Comparison of ENCODE assay signal across 8 mouse cellular contexts in the genomic region with DNA sequence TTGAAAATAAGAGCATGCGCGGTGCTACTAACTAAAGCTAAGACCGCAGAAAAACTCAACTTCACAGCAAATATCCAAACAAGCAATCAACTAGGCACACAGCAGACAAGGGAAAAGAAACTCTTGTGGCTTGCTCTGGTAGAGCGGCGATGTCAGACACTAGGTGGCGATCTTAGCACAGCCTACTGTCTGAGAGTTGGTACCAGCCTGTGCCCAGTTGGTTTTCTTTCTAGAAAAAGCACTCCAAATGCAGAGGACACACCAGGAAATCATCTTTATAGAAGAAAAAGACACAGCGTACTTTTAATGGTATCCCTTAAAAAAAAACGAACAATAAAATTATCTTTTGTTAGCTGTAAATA.
DNase-seq lines count a peak whose midpoint lies in the region; ATAC-seq and TF ChIP-seq lines count a peak whose summit lies in the region.

No protein-coding gene starts in this region.

- H3K27ac ChIP-seq in spleen, adult 2 months (ENCODE audit: insufficient read depth, low read length) = no peak overlapping the region
- no peak overlapping the region for H3K27ac ChIP-seq in forebrain, embryonic 13.5 days
- no peak overlapping the region for H3K27ac ChIP-seq in liver, embryonic 13.5 days
- no peak overlapping the region for H3K27ac ChIP-seq in neural tube, embryonic 13.5 days (replicated peaks)

- no peaks in the 10 kb centered on the region for H3K4me1 ChIP-seq in spleen, adult 2 months (ENCODE audit: control insufficient read depth, insufficient read depth, insufficient read length)
- no peaks in the 10 kb centered on the region for H3K4me1 ChIP-seq in forebrain, embryonic 13.5 days
- H3K4me1 ChIP-seq in liver, embryonic 13.5 days (replicated peaks) = 0 out of 2 replicates have a peak, but pooled peaks cover 2% of the 10 kb centered on the region
- H3K4me1 ChIP-seq in neural tube, embryonic 13.5 days (replicated peaks) = no peaks in the 10 kb centered on the region

- H3K9ac ChIP-seq in forebrain, embryonic 13.5 days = 0 out of 2 replicates have a peak overlapping the region, but pooled peaks have one; percentile 1
- H3K9ac ChIP-seq in liver, embryonic 13.5 days = no peak overlapping the region
- H3K9ac ChIP-seq in neural tube, embryonic 13.5 days = no peak overlapping the region

- no peak overlapping the region for H3K4me3 ChIP-seq in spleen, adult 2 months (ENCODE audit: extremely low read depth, insufficient read depth, insufficient read length)
- no peak overlapping the region for H3K4me3 ChIP-seq in forebrain, embryonic 13.5 days
- H3K4me3 ChIP-seq in liver, embryonic 13.5 days (replicated peaks) = no peak overlapping the region
- no peak overlapping the region for H3K4me3 ChIP-seq in neural tube, embryonic 13.5 days

- H3K27me3 ChIP-seq in spleen, adult 2 months (ENCODE audit: control insufficient read depth, insufficient read depth, low read length) = no peaks in the 10 kb centered on the region
- no peaks in the 10 kb centered on the region for H3K27me3 ChIP-seq in forebrain, embryonic 13.5 days
- H3K27me3 ChIP-seq in liver, embryonic 13.5 days = 0 out of 2 replicates have a peak, but pooled peaks cover 4% of the 10 kb centered on the region
- H3K27me3 ChIP-seq in neural tube, embryonic 13.5 days = no peaks in the 10 kb centered on the region

- ATAC-seq in forebrain, embryonic 13.5 days = peak; percentile 88
- ATAC-seq in liver, embryonic 13.5 days (ENCODE audit: low read depth) = no peak
- ATAC-seq in neural tube, embryonic 13.5 days (ENCODE audit: low read depth) = peak; percentile 56; the same call in 1 of the 2 replicates

- TF ChIP-seq POLR2A in spleen, adult 2 months (IDR thresholded peaks at IDR 0.05; ENCODE audit: low read depth, low read length) = no peak

- TF ChIP-seq CTCF in spleen, adult 2 months (IDR thresholded peaks at IDR 0.05; ENCODE audit: extremely low read depth, insufficient read depth, insufficient read length, insufficient replicate concordance) = peak; percentile 52; the same call in 1 of the 2 replicates

- H3K36me3 ChIP-seq in spleen, adult 2 months (ENCODE audit: control insufficient read depth, insufficient read depth, low read length) = no peaks in the 10 kb centered on the region
- no peaks in the 10 kb centered on the region for H3K36me3 ChIP-seq in forebrain, embryonic 13.5 days (ENCODE audit: poor library complexity, severe bottlenecking)
- no peaks in the 10 kb centered on the region for H3K36me3 ChIP-seq in liver, embryonic 13.5 days
- no peaks in the 10 kb centered on the region for H3K36me3 ChIP-seq in neural tube, embryonic 13.5 days

- no peaks in the 10 kb centered on the region; the same call in 1 of the 2 replicates for H3K9me3 ChIP-seq in forebrain, embryonic 13.5 days (replicated peaks)
- no peaks in the 10 kb centered on the region for H3K9me3 ChIP-seq in liver, embryonic 13.5 days (replicated peaks)
- 0 out of 2 replicates have a peak, but pooled peaks cover 3% of the 10 kb centered on the region for H3K9me3 ChIP-seq in neural tube, embryonic 13.5 days

- H3K4me2 ChIP-seq in forebrain, embryonic 13.5 days = no peak overlapping the region; the same call in 1 of the 2 replicates
- H3K4me2 ChIP-seq in liver, embryonic 13.5 days = no peak overlapping the region
- H3K4me2 ChIP-seq in neural tube, embryonic 13.5 days = no peak overlapping the region

- DNase-seq in spleen, adult 2 months (ENCODE audit: low read depth in 1 of 2, low spot score in 2 of 2) = no peak
- DNase-seq in spleen, postnatal 36 days (ENCODE audit: low spot score in 2 of 2) = no peak
- DNase-seq in brain, embryonic 18.5 days (ENCODE audit: low read depth, low spot score) = peak; percentile 28
- DNase-seq in induced T-regulatory cell, adult 2 months (ENCODE audit: low read depth) = peak; percentile 46
- DNase-seq in liver, embryonic 13.5 days = peak; percentile 11
- no peak for DNase-seq in natural killer cell, adult 2 months (ENCODE audit: low spot score in 2 of 2)

- 13% methylated on average over 8 of the region's 8 CpGs for WGBS in spleen, adult 2 months
- WGBS in forebrain, embryonic 13.5 days = 8% methylated on average over 8 of the region's 8 CpGs
- 10% methylated on average over 8 of the region's 8 CpGs for WGBS in liver, embryonic 13.5 days (ENCODE audit: insufficient replicate concordance)
- 16% methylated on average over 8 of the region's 8 CpGs for WGBS in neural tube, embryonic 13.5 days

Comparison
In these comparisons a context has a peak if more than half of its experiments do, and no peak if none do; other contexts are left out.
1. DNase-seq: peak in brain, embryonic 18.5 days (single experiment), induced T-regulatory cell, adult 2 months (single experiment) and liver, embryonic 13.5 days (single experiment); none in spleen, adult 2 months (0 of 2), spleen, postnatal 36 days (0 of 2) and natural killer cell, adult 2 months (0 of 2).